Mouse (Mus musculus) forebrain, embryonic 15.5 days (tissue): ENCODE results near the gene Prss57. TPM values are rescaled to one million over a fixed set of nuclear protein-coding genes. Genes with fewer than 3 reads are reported as not detected.

Experiments used
- ATAC-seq: fragments of 200-750 bp; cut with Nextera tagmentation; replicated peaks from 2 replicates; pipeline ENCODE4 v1.8.0; 2017; ENCODE audit warnings: mild to moderate bottlenecking, moderate TSS enrichment, moderate library complexity
- H3K27ac ChIP-seq: fragments of 300-500 bp; sonication (generic); replicated peaks from 2 replicates; pipeline ENCODE4 v1.5.1; 2015; ENCODE audit warnings: mild to moderate bottlenecking, inconsistent platforms
- H3K27me3 ChIP-seq: fragments of 300-500 bp; sonication (generic); 2 replicates; pipeline ENCODE4 v1.6.1; 2015; ENCODE audit warnings: inconsistent platforms
- H3K36me3 ChIP-seq: fragments of 300-500 bp; sonication (generic); 2 replicates; pipeline ENCODE4 v1.6.1; 2015; ENCODE audit warnings: mild to moderate bottlenecking, inconsistent platforms
- H3K4me1 ChIP-seq: fragments of 300-500 bp; sonication (generic); 2 replicates; pipeline ENCODE4 v1.6.1; 2015; ENCODE audit warnings: inconsistent platforms
- H3K4me2 ChIP-seq: fragments of 300-500 bp; sonication (generic); replicated peaks from 2 replicates; pipeline ENCODE4 v1.6.1; 2015; ENCODE audit warnings: mild to moderate bottlenecking, inconsistent platforms
- H3K4me3 ChIP-seq: fragments of 300-500 bp; sonication (generic); 2 replicates; pipeline ENCODE4 v1.5.1; 2015; ENCODE audit warnings: mild to moderate bottlenecking, inconsistent platforms
- H3K9ac ChIP-seq: fragments of 300-500 bp; sonication (generic); replicated peaks from 2 replicates; pipeline ENCODE4 v1.6.1; 2015; ENCODE audit warnings: mild to moderate bottlenecking, inconsistent platforms
- H3K9me3 ChIP-seq: fragments of 300-500 bp; sonication (generic); 2 replicates; pipeline ENCODE4 v1.6.1; 2016; ENCODE audit warnings: inconsistent platforms
- WGBS: fragments of 180-500 bp; shearing (Covaris S2); methylation state at CpG from one replicate; pipeline ENCODE4 v1.1.7; 2015; ENCODE audit warnings: mixed read lengths; 5-methylcytosine and 5-hydroxymethylcytosine counted together
- polyA plus RNA-seq: library from polyadenylated mRNA; unstranded; fragments of >200 nt; fragmentation: Nextera tagmentation; extraction: Ambion mirVana; gene quantifications from 2 replicates; pipeline ENCODE4 v1.2.1, GENCODE M21; 2015

The Prss57 gene
- polyA plus RNA-seq, 1 experiment from 2014 or later: 0.25 TPM

- H3K4me1 ChIP-seq: no peaks in the 10 kb centered on the region
- H3K36me3 ChIP-seq: peaks cover 49% of the 10 kb centered on the region
- H3K4me2 ChIP-seq: no peak within 1 kb of the TSS
- no peak within 1 kb of the TSS for H3K27ac ChIP-seq
- H3K27me3 ChIP-seq: no peaks in the 10 kb centered on the region
- ATAC-seq: no peak
- no peak within 1 kb of the TSS for H3K4me3 ChIP-seq
- WGBS: 71% methylated on average over 11 of the region's 11 CpGs
- no peak within 1 kb of the TSS for H3K9ac ChIP-seq
- H3K9me3 ChIP-seq: no peaks in the 10 kb centered on the region
These were observed 30.0 kb upstream of the Prss57 start, which contains the start of gene Misp for GRCm38 (mm10) chr10:79820782-79821181. Gene Misp (plus strand): TSS chr10:79820989.

- no peak overlapping the region for H3K9ac ChIP-seq
- no peak overlapping the region for H3K27ac ChIP-seq
- H3K36me3 ChIP-seq: peaks cover 54% of the 10 kb centered on the region
- no peaks in the 10 kb centered on the region for H3K9me3 ChIP-seq
- H3K27me3 ChIP-seq: no peaks in the 10 kb centered on the region
- 81% methylated on average over 8 of the region's 8 CpGs for WGBS
- H3K4me1 ChIP-seq: no peaks in the 10 kb centered on the region
- H3K4me2 ChIP-seq: no peak overlapping the region
- ATAC-seq: no peak
- H3K4me3 ChIP-seq: no peak overlapping the region
These were observed 29.5 kb upstream of the Prss57 start for GRCm38 (mm10) chr10:79820277-79820676.

GRCm38 (mm10) chr10:79819606-79820005, 28.8 kb upstream of the Prss57 start:
- Histone ChIP-seq H3K36me3 (peaks cover 58% of the 10 kb centered on the region), H3K4me2 (no peak overlapping the region), H3K27me3 (no peaks in the 10 kb centered on the region), H3K9me3 (no peaks in the 10 kb centered on the region), H3K4me1 (no peaks in the 10 kb centered on the region), H3K27ac (no peak overlapping the region), H3K4me3 (no peak overlapping the region), H3K9ac (no peak overlapping the region)
- ATAC-seq: no peak
- 92% methylated on average over 17 of the region's 17 CpGs for WGBS

- Histone ChIP-seq H3K27ac (no peak overlapping the region), H3K27me3 (no peaks in the 10 kb centered on the region), H3K36me3 (peaks cover 63% of the 10 kb centered on the region), H3K4me2 (no peak overlapping the region), H3K9me3 (no peaks in the 10 kb centered on the region), H3K4me1 (no peaks in the 10 kb centered on the region), H3K4me3 (no peak overlapping the region), H3K9ac (no peak overlapping the region)
- ATAC-seq: no peak
- WGBS: 70% methylated on average over 4 of the region's 4 CpGs
These were observed 27.5 kb upstream of the Prss57 start for GRCm38 (mm10) chr10:79818225-79818624.

GRCm38 (mm10) chr10:79817111-79817510, 26.4 kb upstream of the Prss57 start:
- Histone ChIP-seq H3K27me3 (no peaks in the 10 kb centered on the region), H3K27ac (no peak overlapping the region), H3K4me2 (no peak overlapping the region), H3K36me3 (peaks cover 67% of the 10 kb centered on the region), H3K4me3 (no peak overlapping the region), H3K9ac (no peak overlapping the region), H3K4me1 (no peaks in the 10 kb centered on the region), H3K9me3 (no peaks in the 10 kb centered on the region)
- WGBS: 86% methylated on average over 2 of the region's 2 CpGs
- ATAC-seq: no peak

GRCm38 (mm10) chr10:79815671-79816494, 25.1 kb upstream of the Prss57 start:
- H3K27ac ChIP-seq: no peak overlapping the region
- H3K9me3 ChIP-seq: no peaks in the 10 kb centered on the region
- H3K36me3 ChIP-seq: peaks cover 70% of the 10 kb centered on the region
- no peak overlapping the region for H3K4me2 ChIP-seq
- 85% methylated on average over 12 of the region's 12 CpGs for WGBS
- no peak for ATAC-seq
- H3K4me1 ChIP-seq: no peaks in the 10 kb centered on the region
- H3K4me3 ChIP-seq: no peak overlapping the region
- no peak overlapping the region for H3K9ac ChIP-seq
- no peaks in the 10 kb centered on the region for H3K27me3 ChIP-seq

GRCm38 (mm10) chr10:79814271-79814842, 23.6 kb upstream of the Prss57 start:
- no peak overlapping the region for H3K9ac ChIP-seq
- no peak overlapping the region for H3K4me2 ChIP-seq
- ATAC-seq: no peak
- WGBS: 81% methylated on average over 5 of the region's 5 CpGs
- no peak overlapping the region for H3K27ac ChIP-seq
- no peaks in the 10 kb centered on the region for H3K4me1 ChIP-seq
- no peaks in the 10 kb centered on the region for H3K9me3 ChIP-seq
- no peak overlapping the region for H3K4me3 ChIP-seq
- no peaks in the 10 kb centered on the region for H3K27me3 ChIP-seq
- peaks cover 69% of the 10 kb centered on the region for H3K36me3 ChIP-seq

GRCm38 (mm10) chr10:79811736-79812637, 21.2 kb upstream of the Prss57 start:
- Histone ChIP-seq H3K9ac (no peak overlapping the region), H3K9me3 (no peaks in the 10 kb centered on the region), H3K36me3 (peaks cover 75% of the 10 kb centered on the region), H3K4me2 (no peak overlapping the region), H3K4me1 (no peaks in the 10 kb centered on the region; the same call in 1 of the 2 replicates), H3K4me3 (no peak overlapping the region), H3K27ac (0 out of 2 replicates have a peak overlapping the region, but pooled peaks have one; percentile 3), H3K27me3 (no peaks in the 10 kb centered on the region)
- peak; percentile 77 for ATAC-seq
- WGBS: 22% methylated on average over 15 of the region's 15 CpGs

- H3K4me1 ChIP-seq: peaks cover 25% of the 10 kb centered on the region
- H3K4me2 ChIP-seq: no peak overlapping the region
- no peak for ATAC-seq
- WGBS: 93% methylated on average over 11 of the region's 11 CpGs
- peaks cover 56% of the 10 kb centered on the region for H3K36me3 ChIP-seq
- no peak overlapping the region for H3K9ac ChIP-seq
- no peak overlapping the region for H3K27ac ChIP-seq
- H3K9me3 ChIP-seq: no peaks in the 10 kb centered on the region
- H3K27me3 ChIP-seq: no peaks in the 10 kb centered on the region
- H3K4me3 ChIP-seq: no peak overlapping the region
These were observed 18.0 kb upstream of the Prss57 start for GRCm38 (mm10) chr10:79808728-79809127.

GRCm38 (mm10) chr10:79807826-79808225, 17.1 kb upstream of the Prss57 start:
- Histone ChIP-seq H3K4me1 (peaks cover 34% of the 10 kb centered on the region), H3K9ac (no peak overlapping the region), H3K27ac (no peak overlapping the region; the same call in 1 of the 2 replicates), H3K4me2 (no peak overlapping the region), H3K36me3 (peaks cover 53% of the 10 kb centered on the region), H3K9me3 (no peaks in the 10 kb centered on the region), H3K4me3 (no peak overlapping the region), H3K27me3 (no peaks in the 10 kb centered on the region)
- no peak for ATAC-seq
- WGBS: 66% methylated on average over 11 of the region's 11 CpGs

GRCm38 (mm10) chr10:79806972-79807371, 16.2 kb upstream of the Prss57 start:
- H3K4me1 ChIP-seq: peaks cover 43% of the 10 kb centered on the region
- no peak overlapping the region for H3K9ac ChIP-seq
- H3K36me3 ChIP-seq: peaks cover 49% of the 10 kb centered on the region
- H3K9me3 ChIP-seq: no peaks in the 10 kb centered on the region
- ATAC-seq: no peak
- H3K27ac ChIP-seq: no peak overlapping the region
- no peaks in the 10 kb centered on the region for H3K27me3 ChIP-seq
- 88% methylated on average over 10 of the region's 10 CpGs for WGBS
- H3K4me2 ChIP-seq: no peak overlapping the region
- H3K4me3 ChIP-seq: no peak overlapping the region

GRCm38 (mm10) chr10:79806331-79806730, 15.6 kb upstream of the Prss57 start:
- H3K36me3 ChIP-seq: peaks cover 45% of the 10 kb centered on the region
- H3K27ac ChIP-seq: 0 out of 2 replicates have a peak overlapping the region, but pooled peaks have one; percentile 4
- no peak overlapping the region for H3K4me2 ChIP-seq
- no peaks in the 10 kb centered on the region for H3K9me3 ChIP-seq
- no peak overlapping the region for H3K9ac ChIP-seq
- no peaks in the 10 kb centered on the region for H3K27me3 ChIP-seq
- H3K4me3 ChIP-seq: no peak overlapping the region
- ATAC-seq: no peak
- H3K4me1 ChIP-seq: peaks cover 49% of the 10 kb centered on the region
- 92% methylated on average over 9 of the region's 9 CpGs for WGBS
